Mouse (Mus musculus) G1E-ER4 (cell line): ENCODE data around the gene Prkag1. TPM values are rescaled to one million over a fixed set of nuclear protein-coding genes. Genes with fewer than 3 reads are reported as not detected.

Source experiments
- GATA1 ChIP-seq: IDR thresholded peaks from one replicate; pipeline ENCODE4 v1.8.0; 2012; ENCODE audit warnings: low read length, inconsistent platforms
- polyA plus RNA-seq: library from polyadenylated mRNA; stranded (reverse); fragments of >175 nt; gene quantifications from 2 replicates; pipeline ENCODE4 v1.2.3, GENCODE M21; 2012

Prkag1 gene
- polyA plus RNA-seq, 1 experiment: 155 TPM

DNA sequence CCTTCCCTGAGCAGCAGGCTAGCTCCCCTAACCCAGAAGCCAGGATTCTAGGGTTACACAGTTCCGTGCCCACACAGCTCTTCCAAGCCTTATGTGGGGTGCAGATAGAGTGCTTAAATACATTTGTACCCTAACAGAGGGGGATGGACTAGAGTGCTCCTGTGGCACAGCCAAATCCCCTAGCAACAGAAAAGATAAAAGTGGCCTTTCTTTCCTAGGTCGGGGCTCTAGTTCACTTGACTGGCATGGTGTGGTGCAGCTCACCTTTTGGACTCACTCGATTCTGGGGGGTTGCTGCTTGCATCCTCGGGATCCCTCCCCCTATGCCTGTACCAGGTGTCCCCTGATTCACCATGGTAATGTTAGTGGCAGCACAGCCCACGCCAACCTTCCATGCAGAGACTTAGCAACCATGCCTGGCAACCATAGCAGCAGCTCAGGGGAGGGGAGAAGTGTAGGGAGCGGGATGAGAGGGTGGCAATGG is 22.6 kb downstream of the Prkag1 start:
- TF ChIP-seq GATA1: no peak

- TF ChIP-seq GATA1: no peak
These were observed 23.2 kb downstream of the Prkag1 start for GRCm38 (mm10) chr15:98807895-98808650.

DNA sequence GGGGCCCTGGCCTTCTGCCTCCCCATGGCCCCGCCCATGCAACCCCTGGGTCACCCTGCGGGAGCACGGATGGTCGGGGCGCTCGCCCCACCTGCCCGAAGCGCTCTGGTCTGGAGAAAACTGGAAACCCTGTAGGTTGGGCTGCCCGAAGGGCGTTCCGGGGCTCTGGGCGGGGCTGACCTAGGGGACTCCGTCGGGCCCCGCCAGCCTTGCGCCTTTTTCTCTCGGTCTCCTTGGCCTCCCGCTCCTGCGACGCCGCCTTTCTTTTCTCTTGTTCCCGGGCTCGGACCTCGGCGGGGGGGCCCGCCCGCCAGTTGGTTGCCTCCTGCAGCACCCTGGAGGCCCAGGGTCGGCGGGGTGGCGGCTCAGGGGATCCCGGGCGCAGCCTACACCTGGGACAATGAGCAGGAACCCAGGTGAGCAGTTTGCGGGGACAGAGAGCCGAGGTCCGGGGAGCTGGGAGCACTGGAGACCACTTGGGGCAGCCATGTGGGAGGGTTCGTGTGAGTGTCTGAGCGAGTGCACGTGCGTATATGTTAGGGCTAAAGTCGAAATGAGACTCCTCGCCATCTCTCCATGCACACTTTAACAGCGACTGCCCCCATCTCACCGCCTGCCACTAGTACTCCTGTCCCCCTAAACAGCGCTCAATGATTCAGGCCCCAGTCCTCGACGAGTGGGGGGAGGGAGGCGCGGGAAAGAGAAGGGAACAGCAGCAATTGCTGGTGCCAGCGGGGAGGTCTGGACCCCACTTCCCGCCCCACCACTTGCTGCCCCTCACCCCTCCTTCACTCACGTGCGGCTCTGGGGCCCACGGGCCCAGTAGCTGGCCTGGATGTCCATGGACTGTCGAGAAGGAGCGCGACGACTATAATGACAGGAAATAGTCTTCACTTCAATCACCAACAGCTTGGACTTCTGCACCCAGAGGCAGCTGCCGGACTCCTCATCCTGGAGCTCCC is 24.2 kb downstream of the Prkag1 start:
- no peak for TF ChIP-seq GATA1

DNA sequence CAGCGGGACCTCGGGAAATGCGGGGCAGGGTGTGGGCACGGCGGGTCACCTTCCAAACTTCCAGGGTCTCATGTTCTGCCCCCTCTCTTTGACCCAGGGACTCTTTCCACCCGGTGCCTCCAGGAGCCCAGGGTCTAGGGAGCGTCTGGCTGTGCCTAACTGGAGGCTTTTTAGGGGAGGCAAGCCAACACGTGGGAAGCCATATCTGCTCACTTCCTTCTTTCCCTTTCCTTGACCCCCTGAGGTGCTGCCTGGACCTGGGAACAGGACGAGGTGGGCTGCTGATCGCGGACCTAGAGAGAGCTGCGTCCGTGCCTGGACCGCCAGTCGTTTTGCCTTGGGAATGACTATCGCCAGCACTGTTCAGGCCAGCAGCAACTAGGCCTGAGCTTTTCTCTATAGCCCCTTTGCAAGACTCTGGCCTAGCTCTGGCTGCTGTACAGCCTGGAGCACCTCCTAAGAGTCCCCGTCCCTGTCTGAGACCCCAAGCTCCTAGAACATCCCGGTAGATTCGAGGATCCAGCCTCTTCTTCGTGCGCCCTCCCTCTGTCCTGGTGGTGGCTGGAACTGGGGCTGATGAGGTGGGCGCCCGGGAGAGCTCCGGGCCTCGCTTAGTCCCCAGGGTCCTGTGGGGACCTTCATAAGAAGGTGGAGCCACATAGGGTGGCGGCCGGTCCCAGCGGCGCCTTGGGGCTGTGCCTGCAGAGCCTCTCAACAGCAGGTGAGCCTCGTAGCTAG is 25.1 kb downstream of the Prkag1 start:
- no peak for TF ChIP-seq GATA1

DNA sequence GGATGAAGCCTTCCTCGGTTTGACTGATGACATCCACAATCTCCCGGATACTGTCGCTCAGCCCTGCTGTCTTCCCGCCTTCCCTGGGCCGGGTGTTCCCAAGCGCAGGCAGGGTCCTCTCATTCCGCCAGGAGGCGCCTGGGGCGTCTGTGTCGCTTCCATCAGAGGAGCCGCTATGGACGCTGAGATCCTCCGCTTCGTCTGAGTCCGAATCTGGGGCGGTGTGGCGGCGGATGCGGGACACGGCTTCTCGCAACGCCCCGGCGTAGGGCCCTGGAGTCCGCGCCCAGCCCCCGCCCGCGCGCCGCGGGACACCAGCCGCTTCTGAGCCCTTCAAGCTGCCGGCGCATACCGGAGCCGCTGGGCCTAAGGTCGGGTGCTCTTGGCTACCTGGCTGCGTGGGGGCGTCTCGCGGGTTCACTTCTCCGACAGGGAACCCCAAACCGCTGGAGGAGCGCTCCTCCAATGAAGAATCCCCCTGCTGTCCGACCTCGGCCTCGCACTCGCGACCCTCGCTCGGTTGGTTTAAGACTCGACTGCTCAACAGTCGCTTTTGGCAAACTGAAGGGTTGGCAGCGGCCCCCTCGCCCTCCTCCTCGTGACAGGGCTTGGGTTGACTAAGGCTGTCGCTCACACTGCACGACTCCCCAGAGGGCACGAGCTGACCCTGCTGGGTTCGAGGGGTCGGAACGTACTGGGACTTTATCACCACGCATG is 25.8 kb downstream of the Prkag1 start:
- TF ChIP-seq GATA1: no peak

- TF ChIP-seq GATA1: no peak
These were observed 27.3 kb downstream of the Prkag1 start for GRCm38 (mm10) chr15:98804054-98804453.

- TF ChIP-seq GATA1: no peak
These were observed 28.4 kb downstream of the Prkag1 start for GRCm38 (mm10) chr15:98802926-98803325.

- TF ChIP-seq GATA1: no peak
These were observed 31.9 kb downstream of the Prkag1 start for GRCm38 (mm10) chr15:98799396-98799795.

DNA sequence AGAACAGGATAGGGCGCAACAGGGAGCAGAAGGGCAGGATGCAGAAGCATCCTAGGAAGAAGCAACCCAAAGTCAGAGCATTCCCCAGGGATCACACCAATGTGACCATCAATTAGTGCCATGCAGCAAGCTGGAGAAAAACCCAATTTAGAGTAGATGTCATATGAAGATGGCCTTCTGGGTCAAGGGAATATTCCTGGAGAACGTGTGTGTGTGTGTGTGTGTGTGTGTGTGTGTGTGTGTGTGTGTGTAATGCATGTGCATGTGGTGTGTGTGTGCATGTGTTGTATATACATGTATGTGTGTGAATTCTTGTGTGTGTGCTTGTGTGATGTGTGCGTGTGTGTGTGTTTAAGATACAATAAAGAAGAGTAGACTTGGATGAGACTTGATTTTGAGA is 32.4 kb downstream of the Prkag1 start:
- no peak for TF ChIP-seq GATA1

DNA sequence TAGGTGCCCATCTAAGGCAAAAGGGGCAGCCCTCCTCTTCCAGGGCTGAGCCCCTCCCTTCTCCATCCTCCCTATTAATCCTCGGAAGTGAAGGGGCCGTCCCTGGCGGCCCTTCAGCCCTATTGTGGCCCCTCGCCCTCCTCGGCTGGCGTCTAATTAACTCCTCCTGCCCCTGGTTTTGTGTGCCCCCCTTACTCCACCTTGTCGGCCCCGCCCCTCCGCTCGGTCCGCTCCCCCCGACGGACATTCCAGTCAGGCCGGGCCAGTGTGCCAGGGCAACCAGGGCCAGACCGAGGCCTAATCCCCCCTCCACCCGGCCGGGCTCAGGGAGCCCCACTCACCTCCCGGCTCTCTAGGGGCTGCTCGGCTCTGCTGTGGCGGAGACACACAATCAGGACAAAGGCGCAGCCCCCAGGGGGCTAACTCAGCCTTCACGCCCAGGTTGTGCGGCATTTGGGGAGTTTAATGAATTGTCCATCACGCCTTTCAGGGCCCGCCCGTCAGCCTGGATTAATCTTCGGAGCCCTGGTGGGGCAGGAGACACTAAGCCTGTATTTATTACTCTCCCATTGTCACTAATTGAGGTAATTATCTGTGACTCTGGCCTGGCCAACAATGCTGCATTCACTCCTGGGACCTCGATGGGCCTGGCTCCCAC is 33.4 kb downstream of the Prkag1 start:
- TF ChIP-seq GATA1: no peak

- TF ChIP-seq GATA1: no peak
These were observed 34.3 kb downstream of the Prkag1 start for GRCm38 (mm10) chr15:98796803-98797595.

DNA sequence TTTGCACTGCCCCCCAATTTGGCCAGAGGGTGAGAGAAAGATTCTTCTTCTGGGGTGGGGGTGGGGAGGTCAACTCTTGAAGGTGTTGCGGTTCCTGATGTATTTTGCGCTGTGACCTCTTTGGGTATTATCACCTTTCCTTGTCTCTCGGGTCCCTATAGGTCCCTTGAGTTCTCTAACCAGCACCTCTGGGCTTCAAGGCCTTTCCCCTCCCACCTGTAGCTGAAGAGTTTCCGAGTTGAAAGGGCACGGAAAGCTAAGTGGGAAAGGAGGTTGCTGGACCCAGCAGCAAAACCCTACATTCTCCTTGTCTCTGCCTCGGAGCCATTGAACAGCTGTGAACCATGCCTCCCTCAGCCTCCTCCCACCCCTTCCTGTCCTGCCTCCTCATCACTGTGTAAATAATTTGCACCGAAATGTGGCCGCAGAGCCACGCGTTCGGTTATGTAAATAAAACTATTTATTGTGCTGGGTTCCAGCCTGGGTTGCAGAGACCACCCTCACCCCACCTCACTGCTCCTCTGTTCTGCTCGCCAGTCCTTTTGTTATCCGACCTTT is 38.1 kb downstream of the Prkag1 start:
- no peak for TF ChIP-seq GATA1
